Mouse (Mus musculus) limb, embryonic 14.5 days (tissue): ENCODE measurements around the gene Trpm8. TPM values are rescaled to one million over a fixed set of nuclear protein-coding genes. Genes with fewer than 3 reads are reported as not detected.
A peak's percentile ranks its signal among the peaks of the same experiment; 100 is the strongest.

ENCODE experiments used
- ATAC-seq: fragments of 200-750 bp; cut with Nextera tagmentation; 2 replicates; pipeline ENCODE4 v1.8.0; 2017; ENCODE audit warnings: low read depth, moderate number of reproducible peaks, moderate TSS enrichment; ENCODE audit not compliant: low FRiP score
- DNase-seq: peaks from one replicate; pipeline ENCODE4 v3.0.0-alpha.2; 2015; ENCODE audit warnings: low spot score
- H3K27ac ChIP-seq: fragments of 300-500 bp; sonication (generic); replicated peaks from 2 replicates; pipeline ENCODE4 v1.5.1; 2014; ENCODE audit warnings: low read depth, mild to moderate bottlenecking, low read length, moderate library complexity, mixed read lengths
- H3K27me3 ChIP-seq: fragments of 300-500 bp; sonication (generic); 2 replicates; pipeline ENCODE4 v1.6.1; 2014; ENCODE audit warnings: low read length, mixed read lengths; ENCODE audit not compliant: control insufficient read depth, insufficient read depth
- H3K36me3 ChIP-seq: fragments of 300-500 bp; sonication (generic); 2 replicates; pipeline ENCODE4 v1.6.1; 2014; ENCODE audit warnings: mild to moderate bottlenecking, low read length, moderate library complexity, mixed read lengths; ENCODE audit not compliant: control insufficient read depth, insufficient read depth
- H3K4me1 ChIP-seq: fragments of 300-500 bp; sonication (generic); 2 replicates; pipeline ENCODE4 v1.6.1; 2014; ENCODE audit warnings: antibody characterized with exemption, low read length, mixed read lengths; ENCODE audit not compliant: control insufficient read depth, insufficient read depth
- H3K4me2 ChIP-seq: fragments of 300-500 bp; sonication (generic); replicated peaks from 2 replicates; pipeline ENCODE4 v1.6.1; 2014; ENCODE audit warnings: low read depth, mild to moderate bottlenecking, low read length, moderate library complexity; ENCODE audit not compliant: severe bottlenecking
- H3K4me3 ChIP-seq: fragments of 300-500 bp; sonication (generic); replicated peaks from 2 replicates; pipeline ENCODE4 v1.5.1; 2014; ENCODE audit warnings: low read length
- H3K9ac ChIP-seq: fragments of 300-500 bp; sonication (generic); 2 replicates; pipeline ENCODE4 v1.6.1; 2014; ENCODE audit warnings: mild to moderate bottlenecking, low read depth, low read length, moderate library complexity; ENCODE audit not compliant: severe bottlenecking
- H3K9me3 ChIP-seq: fragments of 300-500 bp; sonication (generic); 2 replicates; pipeline ENCODE4 v1.6.1; 2016; ENCODE audit warnings: low read length; ENCODE audit not compliant: control insufficient read depth
- POLR2A ChIP-seq: fragments of 200-500 bp; IDR thresholded peaks from 2 replicates; pipeline ENCODE4 v1.8.0; 2012; ENCODE audit warnings: inconsistent platforms, mild to moderate bottlenecking, moderate library complexity, borderline replicate concordance; ENCODE audit not compliant: insufficient read depth, insufficient read length; ENCODE audit errors: extremely low read depth
- WGBS: fragments of 180-500 bp; shearing (Covaris S2); extraction: QIAGEN DNeasy Blood & Tissue Kit; methylation state at CpG from one replicate; pipeline ENCODE4 v1.1.7; 2014; 5-methylcytosine and 5-hydroxymethylcytosine counted together
- polyA plus RNA-seq, 2 experiments: library from polyadenylated mRNA; depleted of rRNA in 1 of 2; stranded (reverse) in 1 of 2; unstranded in 1 of 2; fragments of >200 nt; fragmentation: Nextera tagmentation in 1 of 2; extraction: Ambion mirVana in 1 of 2; gene quantifications; 2 replicates each; pipeline versions ENCODE4 v1.2.1 to v1.2.3; 2012 to 2014

The Trpm8 gene
- polyA plus RNA-seq, 2 experiments = not detected

DNA sequence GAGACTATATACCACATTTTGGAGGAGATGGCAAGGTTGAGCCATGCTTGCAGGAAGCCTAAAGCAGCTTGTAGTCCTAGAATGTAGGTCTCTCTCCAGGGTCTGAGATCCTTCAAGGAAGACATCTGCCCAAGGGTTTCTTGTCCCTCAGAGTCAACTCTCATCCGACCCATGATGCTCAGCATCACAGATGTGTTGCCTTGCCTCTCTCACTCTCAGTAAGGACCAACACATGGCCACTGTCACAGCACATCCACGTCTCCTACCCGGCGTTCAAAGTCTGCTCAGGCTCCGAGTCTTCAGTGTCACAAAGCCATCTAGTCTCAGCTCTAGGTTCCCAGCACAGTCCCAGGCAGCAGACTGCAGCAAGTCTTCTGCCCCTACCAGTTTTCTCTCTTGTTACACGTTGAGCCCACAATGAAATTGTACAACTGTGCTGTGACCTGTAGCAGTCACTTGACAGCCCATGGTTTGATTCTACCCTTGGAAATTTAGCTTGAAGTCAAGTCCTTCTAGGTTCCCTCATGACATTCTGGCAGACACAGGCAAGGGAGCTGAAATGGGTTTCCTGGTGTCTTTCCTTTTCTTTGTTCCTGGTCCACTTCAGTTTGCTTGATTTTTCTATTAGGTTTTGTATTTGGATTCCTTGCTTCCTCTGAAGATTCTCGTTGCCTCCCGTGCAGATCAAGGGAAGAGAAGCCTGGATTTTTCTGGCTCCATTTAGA, 27.0 kb downstream of the Trpm8 start:
- WGBS = 59% methylated on average over 8 of the region's 8 CpGs
- Histone ChIP-seq H3K27me3 (no peaks in the 10 kb centered on the region), H3K36me3 (no peaks in the 10 kb centered on the region), H3K27ac (no peak overlapping the region), H3K4me1 (no peaks in the 10 kb centered on the region), H3K4me3 (no peak overlapping the region), H3K4me2 (no peak overlapping the region), H3K9ac (no peak overlapping the region), H3K9me3 (peaks cover 93% of the 10 kb centered on the region)
- DNase-seq (no peak), ATAC-seq (no peak)
- TF ChIP-seq POLR2A = no peak

DNA sequence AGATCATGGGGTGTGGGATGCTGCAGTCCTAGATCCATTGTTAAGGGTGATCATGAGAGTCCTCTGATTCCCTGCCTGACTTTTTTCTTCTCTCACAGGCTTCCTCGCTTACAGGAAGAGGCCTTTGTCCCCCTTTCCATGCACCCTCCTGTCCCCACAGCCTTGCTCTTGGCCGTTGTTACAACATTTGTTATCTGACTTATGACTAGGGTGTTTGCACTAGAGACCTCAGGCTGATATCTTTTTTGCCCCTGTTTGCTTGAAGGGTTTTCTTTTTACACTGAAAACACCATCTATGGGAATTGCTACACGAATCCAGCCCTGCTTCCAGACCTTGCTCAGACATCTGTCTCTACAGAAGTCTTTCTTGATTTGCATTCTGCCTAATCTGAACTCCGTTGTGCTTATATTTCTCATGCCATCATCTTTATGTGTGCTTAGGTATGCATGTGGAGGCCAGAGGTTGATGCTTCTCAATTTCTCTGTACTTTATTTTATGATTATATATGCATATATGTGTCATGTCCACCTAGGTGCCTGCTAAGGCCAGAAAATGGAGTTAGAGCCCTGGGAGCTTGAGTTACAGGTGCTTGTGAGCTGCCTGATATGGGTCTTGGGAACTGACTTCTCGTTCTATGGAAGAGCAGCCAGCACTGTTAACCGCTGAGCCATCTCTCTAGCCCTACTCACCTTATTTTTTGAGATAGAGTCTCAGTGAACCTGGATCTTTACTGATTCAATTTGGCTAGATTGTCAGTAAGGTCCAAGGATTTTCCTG, 27.7 kb downstream of the Trpm8 start:
- no peaks in the 10 kb centered on the region for H3K36me3 ChIP-seq
- no peaks in the 10 kb centered on the region for H3K27me3 ChIP-seq
- H3K4me1 ChIP-seq = no peaks in the 10 kb centered on the region
- H3K27ac ChIP-seq = no peak overlapping the region
- DNase-seq (peak; percentile 4), ATAC-seq (no peak)
- no peak for TF ChIP-seq POLR2A
- no peak overlapping the region for H3K4me3 ChIP-seq
- H3K9me3 ChIP-seq = peaks cover 94% of the 10 kb centered on the region
- 51% methylated on average over 6 of the region's 6 CpGs for WGBS
- H3K4me2 ChIP-seq = no peak overlapping the region
- H3K9ac ChIP-seq = no peak overlapping the region

DNA sequence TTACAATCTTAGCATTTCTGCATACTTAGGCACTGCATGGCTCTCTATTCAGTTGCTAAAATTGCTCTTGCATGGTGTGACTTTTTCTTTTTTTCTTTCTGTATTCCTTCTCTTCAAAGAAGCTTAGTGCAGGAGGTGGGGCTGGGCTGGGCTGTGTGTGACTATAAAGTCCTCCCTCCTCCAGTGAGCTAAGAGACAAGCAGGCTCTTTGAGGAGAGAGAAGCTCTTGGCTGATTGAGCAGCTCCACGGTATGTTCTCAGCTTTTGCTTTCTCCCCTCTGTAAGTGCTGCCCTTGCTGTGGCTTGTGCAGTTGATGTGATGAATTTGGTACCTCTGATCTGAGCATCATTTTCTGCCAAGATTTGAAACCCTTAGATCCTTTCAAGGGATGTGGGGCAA, 29.1 kb downstream of the Trpm8 start:
- H3K36me3 ChIP-seq = no peaks in the 10 kb centered on the region
- H3K4me3 ChIP-seq = no peak overlapping the region
- no peaks in the 10 kb centered on the region for H3K4me1 ChIP-seq
- peak; percentile 4 for DNase-seq
- peaks cover 81% of the 10 kb centered on the region for H3K9me3 ChIP-seq
- no peak for TF ChIP-seq POLR2A
- no peak overlapping the region for H3K9ac ChIP-seq
- no peak overlapping the region for H3K4me2 ChIP-seq
- ATAC-seq = no peak
- no peak overlapping the region for H3K27ac ChIP-seq
- WGBS = 57% methylated on average over 1 of the region's 1 CpGs
- no peaks in the 10 kb centered on the region for H3K27me3 ChIP-seq

DNA sequence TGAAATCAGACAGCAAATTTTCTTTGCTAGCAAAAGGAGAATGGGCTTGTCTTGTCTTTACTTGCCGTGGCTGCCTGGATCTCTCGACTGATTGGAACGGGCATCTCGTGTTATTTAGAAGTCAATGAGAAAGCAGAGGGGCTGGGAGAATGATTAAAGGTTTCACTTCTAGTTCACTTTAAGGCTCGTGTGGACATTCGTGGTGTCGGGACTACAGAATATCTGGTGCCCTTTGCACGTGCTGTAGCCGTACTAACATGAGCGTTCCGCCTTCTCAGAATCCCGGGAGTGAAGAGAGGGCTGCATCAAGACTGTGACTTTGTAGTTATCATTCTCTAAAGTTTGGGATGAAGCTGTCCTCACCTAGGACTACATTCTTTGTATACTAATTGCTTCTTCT, 29.7 kb downstream of the Trpm8 start:
- peak; percentile 2 for DNase-seq
- Histone ChIP-seq H3K27ac (no peak overlapping the region), H3K9ac (no peak overlapping the region), H3K36me3 (no peaks in the 10 kb centered on the region), H3K9me3 (peaks cover 74% of the 10 kb centered on the region), H3K27me3 (no peaks in the 10 kb centered on the region), H3K4me2 (no peak overlapping the region), H3K4me3 (no peak overlapping the region), H3K4me1 (no peaks in the 10 kb centered on the region)
- no peak for ATAC-seq
- no peak for TF ChIP-seq POLR2A
- WGBS = 65% methylated on average over 12 of the region's 12 CpGs

DNA sequence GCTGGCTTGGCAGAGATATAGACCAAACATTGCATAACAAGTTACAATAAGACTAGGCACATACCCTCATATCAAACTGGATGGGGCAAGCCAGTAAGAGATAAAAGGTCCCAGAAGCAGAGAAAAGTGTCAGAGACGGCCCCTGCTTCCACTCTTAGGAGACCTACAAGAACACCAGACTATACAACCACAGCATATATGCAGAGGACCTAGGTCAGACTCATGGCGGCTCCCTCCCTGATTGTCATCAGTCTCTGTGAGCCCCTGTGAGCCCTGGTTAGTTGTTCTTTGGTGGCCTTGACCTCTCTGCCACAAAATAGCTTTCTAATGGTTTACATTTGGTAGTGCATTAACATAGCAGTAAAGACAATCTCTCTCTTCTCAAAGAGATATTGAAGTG, 31.6 kb downstream of the Trpm8 start:
- 52% methylated on average over 2 of the region's 2 CpGs for WGBS
- H3K9ac ChIP-seq = no peak overlapping the region
- TF ChIP-seq POLR2A = no peak
- peaks cover 59% of the 10 kb centered on the region for H3K9me3 ChIP-seq
- H3K4me1 ChIP-seq = no peaks in the 10 kb centered on the region
- no peak overlapping the region for H3K4me2 ChIP-seq
- no peak overlapping the region for H3K27ac ChIP-seq
- no peaks in the 10 kb centered on the region for H3K27me3 ChIP-seq
- ATAC-seq = no peak
- no peak overlapping the region for H3K4me3 ChIP-seq
- peak; percentile 3 for DNase-seq
- no peaks in the 10 kb centered on the region for H3K36me3 ChIP-seq
